Mouse (Mus musculus): ENCODE data around the gene Mgp. TPM values are rescaled to one million over a fixed set of nuclear protein-coding genes. Genes with fewer than 3 reads are reported as not detected.

The Mgp gene
- polyA plus RNA-seq, 1 experiment from 2014 or later, result 768 TPM

- 73% methylated on average over 5 of the region's 5 CpGs for WGBS
- no peak for ATAC-seq (ENCODE audit: insufficient read depth)
- TF ChIP-seq CTCF (IDR thresholded peaks at IDR 0.05; ENCODE audit: low read depth), result no peak
- no peaks in the 10 kb centered on the region for H3K36me3 ChIP-seq (ENCODE audit: insufficient read depth)
- H3K4me3 ChIP-seq (ENCODE audit: low read depth, low read length), result no peak overlapping the region
- no peak overlapping the region for H3K27ac ChIP-seq (ENCODE audit: low read depth)
- H3K9ac ChIP-seq, result no peak overlapping the region
- DNase-seq, result no peak
- no peaks in the 10 kb centered on the region for H3K27me3 ChIP-seq (ENCODE audit: insufficient read depth, low read length)
- H3K9me3 ChIP-seq (ENCODE audit: low read depth, low read length), result no peaks in the 10 kb centered on the region
- no peaks in the 10 kb centered on the region for H3K4me1 ChIP-seq (ENCODE audit: insufficient read depth)
- no peak overlapping the region for H3K4me2 ChIP-seq
Measured at GRCm38 (mm10) chr6:136845706-136846480, 29.7 kb downstream of the Mgp start.

GRCm38 (mm10) chr6:136844903-136845302 is 30.7 kb downstream of the Mgp start:
- Histone ChIP-seq H3K27ac (ENCODE audit: low read depth) (no peak overlapping the region), H3K9me3 (ENCODE audit: low read depth, low read length) (no peaks in the 10 kb centered on the region), H3K4me3 (ENCODE audit: low read depth, low read length) (no peak overlapping the region), H3K9ac (no peak overlapping the region), H3K36me3 (ENCODE audit: insufficient read depth) (no peaks in the 10 kb centered on the region), H3K4me1 (ENCODE audit: insufficient read depth) (no peaks in the 10 kb centered on the region), H3K4me2 (no peak overlapping the region), H3K27me3 (ENCODE audit: insufficient read depth, low read length) (no peaks in the 10 kb centered on the region)
- no peak for DNase-seq
- ATAC-seq (ENCODE audit: insufficient read depth), result no peak
- WGBS, result 63% methylated on average over 2 of the region's 2 CpGs
- no peak for TF ChIP-seq CTCF (IDR thresholded peaks at IDR 0.05; ENCODE audit: low read depth)

GRCm38 (mm10) chr6:136837323-136837722 is 38.3 kb downstream of the Mgp start:
- Histone ChIP-seq H3K36me3 (ENCODE audit: insufficient read depth) (no peaks in the 10 kb centered on the region), H3K9me3 (ENCODE audit: low read depth, low read length) (no peaks in the 10 kb centered on the region), H3K9ac (no peak overlapping the region), H3K27me3 (ENCODE audit: insufficient read depth, low read length) (no peaks in the 10 kb centered on the region), H3K27ac (ENCODE audit: low read depth) (no peak overlapping the region), H3K4me1 (ENCODE audit: insufficient read depth) (no peaks in the 10 kb centered on the region), H3K4me3 (ENCODE audit: low read depth, low read length) (no peak overlapping the region), H3K4me2 (no peak overlapping the region)
- ATAC-seq (ENCODE audit: insufficient read depth) (no peak), DNase-seq (no peak)
- WGBS, result 68% methylated on average over 3 of the region's 3 CpGs
- TF ChIP-seq CTCF (IDR thresholded peaks at IDR 0.05; ENCODE audit: low read depth), result no peak

- ATAC-seq (ENCODE audit: insufficient read depth), result no peak
- TF ChIP-seq CTCF (IDR thresholded peaks at IDR 0.05; ENCODE audit: low read depth), result no peak
- H3K9ac ChIP-seq, result no peak within 1 kb of the TSS; the same call in 1 of the 2 replicates
- H3K4me2 ChIP-seq, result peak within 1 kb of the TSS; percentile 27; the same call in 1 of the 2 replicates
- no peaks in the 10 kb centered on the region for H3K9me3 ChIP-seq (ENCODE audit: low read depth, low read length)
- H3K27ac ChIP-seq (ENCODE audit: low read depth), result no peak within 1 kb of the TSS
- H3K4me1 ChIP-seq (ENCODE audit: insufficient read depth), result no peaks in the 10 kb centered on the region
- 39% methylated on average over 4 of the region's 4 CpGs for WGBS
- H3K36me3 ChIP-seq (ENCODE audit: insufficient read depth), result no peaks in the 10 kb centered on the region
- no peaks in the 10 kb centered on the region for H3K27me3 ChIP-seq (ENCODE audit: insufficient read depth, low read length)
- DNase-seq, result no peak
- H3K4me3 ChIP-seq (ENCODE audit: low read depth, low read length), result no peak within 1 kb of the TSS
Measured at GRCm38 (mm10) chr6:136835352-136835751, 40.3 kb downstream of the Mgp start, which contains the start of gene Smco3. Gene Smco3 (minus strand): TSS chr6:136835452.

GRCm38 (mm10) chr6:136831712-136832111 is 43.9 kb downstream of the Mgp start:
- Histone ChIP-seq H3K4me1 (ENCODE audit: insufficient read depth) (no peaks in the 10 kb centered on the region), H3K9ac (no peak overlapping the region), H3K27ac (ENCODE audit: low read depth) (no peak overlapping the region), H3K4me3 (ENCODE audit: low read depth, low read length) (no peak overlapping the region), H3K27me3 (ENCODE audit: insufficient read depth, low read length) (no peaks in the 10 kb centered on the region), H3K36me3 (ENCODE audit: insufficient read depth) (no peaks in the 10 kb centered on the region), H3K9me3 (ENCODE audit: low read depth, low read length) (no peaks in the 10 kb centered on the region), H3K4me2 (no peak overlapping the region)
- TF ChIP-seq CTCF (IDR thresholded peaks at IDR 0.05; ENCODE audit: low read depth), result no peak
- no peak for ATAC-seq (ENCODE audit: insufficient read depth)
- WGBS, result 63% methylated on average over 5 of the region's 5 CpGs
- DNase-seq, result no peak

GRCm38 (mm10) chr6:136828681-136829080 is 46.9 kb downstream of the Mgp start:
- DNase-seq (no peak), ATAC-seq (ENCODE audit: insufficient read depth) (no peak)
- peaks cover 21% of the 10 kb centered on the region for H3K36me3 ChIP-seq (ENCODE audit: insufficient read depth)
- no peaks in the 10 kb centered on the region for H3K27me3 ChIP-seq (ENCODE audit: insufficient read depth, low read length)
- 32% methylated on average over 4 of the region's 4 CpGs for WGBS
- peak overlapping the region; percentile 58 for H3K27ac ChIP-seq (ENCODE audit: low read depth)
- H3K9me3 ChIP-seq (ENCODE audit: low read depth, low read length), result no peaks in the 10 kb centered on the region
- H3K4me1 ChIP-seq (ENCODE audit: insufficient read depth), result no peaks in the 10 kb centered on the region
- H3K9ac ChIP-seq, result peak overlapping the region; percentile 52
- no peak for TF ChIP-seq CTCF (IDR thresholded peaks at IDR 0.05; ENCODE audit: low read depth)
- peak overlapping the region; percentile 66 for H3K4me2 ChIP-seq
- peak overlapping the region; percentile 100 for H3K4me3 ChIP-seq (ENCODE audit: low read depth, low read length)

- Histone ChIP-seq H3K27me3 (ENCODE audit: insufficient read depth, low read length) (no peaks in the 10 kb centered on the region), H3K4me3 (ENCODE audit: low read depth, low read length) (peak within 1 kb of the TSS; percentile 100), H3K9me3 (ENCODE audit: low read depth, low read length) (no peaks in the 10 kb centered on the region), H3K36me3 (ENCODE audit: insufficient read depth) (peaks cover 23% of the 10 kb centered on the region), H3K4me1 (ENCODE audit: insufficient read depth) (no peaks in the 10 kb centered on the region), H3K27ac (ENCODE audit: low read depth) (peak within 1 kb of the TSS; percentile 91), H3K4me2 (peak within 1 kb of the TSS; percentile 66), H3K9ac (peak within 1 kb of the TSS; percentile 99)
- WGBS, result under 1% methylated on average over 45 of the region's 45 CpGs
- peak; percentile 47; the same call in 1 of the 2 replicates for TF ChIP-seq CTCF (IDR thresholded peaks at IDR 0.05; ENCODE audit: low read depth)
- ATAC-seq (ENCODE audit: insufficient read depth), result peak; percentile 100
- DNase-seq, result peak; percentile 98
Measured at GRCm38 (mm10) chr6:136827881-136828561, 47.6 kb downstream of the Mgp start, which contains the start of gene Wbp11. Gene Wbp11 (minus strand): TSS chr6:136828233.

All from lung, embryonic 14.5 days (tissue).